Mouse (Mus musculus): ENCODE measurements around the gene Slc9a6.
A peak's percentile ranks its signal among the peaks of the same experiment; 100 is the strongest.

Slc9a6 gene

DNA sequence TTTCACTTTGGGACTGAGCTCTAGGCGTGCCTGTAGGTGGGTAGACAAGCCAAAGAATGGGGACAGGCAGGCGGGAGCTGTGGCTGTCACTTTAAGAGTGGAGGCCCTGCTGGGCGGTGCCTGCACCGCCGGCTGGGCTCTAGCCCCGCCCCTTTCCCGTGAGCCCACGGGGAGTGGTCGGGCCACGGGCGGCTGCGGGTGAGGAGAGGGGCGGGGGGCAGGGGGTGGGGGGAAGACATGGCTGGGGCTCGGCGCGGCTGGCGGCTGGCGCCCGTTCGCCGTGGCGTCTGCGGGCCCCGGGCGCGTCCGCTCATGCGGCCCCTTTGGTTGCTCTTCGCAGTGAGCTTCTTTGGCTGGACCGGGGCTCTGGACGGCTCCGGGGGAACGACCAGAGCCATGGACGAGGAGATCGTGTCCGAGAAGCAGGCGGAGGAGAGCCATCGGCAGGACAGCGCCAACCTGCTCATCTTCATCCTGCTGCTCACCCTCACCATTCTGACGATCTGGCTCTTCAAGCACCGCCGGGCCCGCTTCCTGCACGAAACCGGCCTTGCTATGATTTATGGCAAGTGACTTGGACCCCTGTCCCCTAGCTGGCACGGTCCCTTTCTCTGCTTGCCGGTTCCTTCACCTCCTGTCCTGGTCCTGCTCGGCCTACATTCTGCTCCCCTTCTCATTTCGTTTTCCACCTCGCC lies at the start of gene Slc9a6:
TSS of gene Slc9a6 (plus strand) at position 135 of the 695 bp plus-strand sequence.
- peak; percentile 83 for DNase-seq

DNA sequence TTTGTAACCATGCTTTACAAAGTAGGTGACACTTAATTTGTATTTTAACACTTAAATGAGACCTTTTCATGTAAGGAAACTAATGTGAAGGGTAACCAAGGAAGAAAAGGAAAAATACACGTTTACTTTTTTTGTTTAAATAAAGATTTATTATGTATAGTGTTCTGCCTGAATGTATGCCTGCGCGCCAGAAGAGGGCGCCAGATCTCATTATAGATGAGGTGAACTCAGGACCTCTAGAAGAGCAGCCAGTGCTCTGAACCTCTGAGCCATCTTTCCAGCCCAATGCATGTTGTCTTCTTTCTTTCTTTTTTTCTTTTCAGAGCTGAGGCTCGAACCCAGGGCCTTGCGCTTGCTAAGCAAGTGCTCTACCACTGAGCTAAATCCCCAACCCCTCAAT lies 37.1 kb upstream of the Slc9a6 start:
- peak; percentile 11 for DNase-seq

DNA sequence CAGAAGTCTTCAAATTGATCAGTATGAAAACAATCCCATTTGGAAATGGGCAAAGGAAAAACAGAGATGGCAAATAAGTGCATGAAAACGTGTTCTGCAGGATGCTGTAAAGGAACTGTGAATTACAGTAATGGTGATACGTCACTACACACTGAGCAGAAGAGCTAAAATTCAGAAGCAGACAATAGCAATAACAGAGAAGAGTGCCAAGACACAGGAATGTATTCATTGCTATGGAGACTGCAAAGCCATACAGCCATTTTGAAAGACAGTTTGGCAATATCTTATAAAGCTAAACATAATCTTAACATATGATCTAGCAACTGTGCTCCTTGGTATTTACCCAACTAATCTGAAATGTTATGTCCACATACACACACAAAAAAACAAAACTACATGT lies 31.4 kb upstream of the Slc9a6 start:
- DNase-seq: no peak

DNA sequence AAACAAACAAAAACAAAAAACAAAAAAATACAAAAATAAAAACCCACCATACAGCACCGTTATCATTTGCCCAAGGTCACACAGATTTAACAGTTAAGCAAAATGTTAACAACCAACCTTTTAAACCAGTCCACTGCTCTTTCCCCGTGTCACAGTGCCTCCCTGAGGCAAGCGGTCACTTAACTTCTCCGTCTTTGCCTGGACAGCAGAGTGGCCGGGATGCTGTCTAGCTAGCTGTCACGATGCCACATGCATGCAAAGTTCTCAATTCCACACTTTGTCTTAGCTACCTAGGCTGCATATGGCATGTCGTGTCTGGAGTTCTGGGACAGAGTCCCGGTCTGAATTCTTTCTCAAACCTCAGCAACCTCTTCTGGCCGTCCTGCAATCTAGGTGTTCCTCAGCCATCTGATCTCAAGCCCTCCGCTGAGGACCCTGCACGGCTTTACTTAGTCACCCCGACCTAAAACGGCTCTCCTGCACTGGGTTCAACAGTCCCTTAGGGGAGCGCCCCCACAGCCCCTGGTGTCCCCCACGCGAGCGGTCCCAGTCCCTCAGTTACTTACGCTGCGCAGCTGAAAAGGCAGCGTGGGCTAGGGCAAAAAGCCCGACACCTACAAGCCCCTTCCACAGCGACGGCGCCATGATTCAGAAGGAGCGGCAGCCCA lies 12.2 kb upstream of the Slc9a6 start:
- DNase-seq: no peak

DNA sequence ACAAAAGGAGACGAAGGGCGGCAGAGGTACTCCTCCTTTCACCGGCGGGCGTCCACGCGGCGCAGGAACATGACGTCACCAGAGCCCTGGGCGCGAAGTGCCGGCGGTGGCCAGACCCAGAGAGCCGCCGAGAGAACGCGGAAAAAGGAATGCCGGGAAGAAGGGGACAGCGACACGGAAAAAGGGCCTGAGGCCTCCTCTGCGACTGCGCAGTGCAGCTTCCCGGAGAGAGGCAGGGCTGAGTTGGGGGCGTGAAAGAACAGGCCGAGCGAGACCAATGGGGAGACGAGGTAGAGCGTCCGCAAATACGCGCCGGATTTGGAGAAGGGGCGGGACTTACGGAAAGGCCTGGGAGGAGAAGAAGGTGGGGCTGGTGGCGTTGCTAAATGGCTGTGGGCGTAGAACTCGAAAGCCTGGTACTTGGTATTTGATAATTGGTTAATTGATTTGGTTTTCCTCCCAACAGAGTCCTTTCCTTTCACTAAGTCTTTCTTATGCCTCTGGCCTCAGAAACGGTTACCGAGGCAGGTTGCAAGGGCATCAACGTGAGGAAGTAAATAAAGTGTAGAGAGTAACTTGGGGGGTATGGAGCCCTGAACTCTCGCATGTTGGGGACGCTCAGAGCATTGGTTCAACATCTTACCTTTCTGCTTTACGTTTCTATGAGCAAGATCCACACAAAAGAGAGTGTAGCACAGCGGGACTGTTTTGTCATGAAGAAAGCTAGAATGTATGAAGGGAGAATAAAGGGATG lies 11.5 kb upstream of the Slc9a6 start, which contains the start of gene Mmgt1:
TSS of gene Mmgt1 (minus strand) at position 183 of the 754 bp plus-strand sequence.
- peak; percentile 85 for DNase-seq

DNA sequence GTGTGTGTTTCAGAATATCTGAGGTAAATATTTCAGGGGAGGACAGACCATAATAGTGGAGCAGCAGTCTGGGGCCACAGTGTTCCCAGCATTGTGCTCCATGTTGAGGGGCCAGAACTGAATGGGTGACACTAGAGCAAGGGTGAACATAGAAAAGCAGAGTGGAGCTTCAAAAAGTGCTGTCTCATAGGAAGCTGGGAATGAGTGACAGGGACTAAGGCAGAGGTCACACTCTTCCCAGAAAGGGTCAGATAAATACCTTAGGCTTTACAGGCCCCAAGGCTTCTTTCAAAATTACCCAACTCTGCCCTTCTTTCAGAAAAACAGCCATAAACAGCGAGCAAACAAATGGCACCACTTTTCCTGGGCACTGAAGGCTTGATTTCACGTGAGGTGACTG lies 3.0 kb upstream of the Slc9a6 start:
- DNase-seq: no peak

DNA sequence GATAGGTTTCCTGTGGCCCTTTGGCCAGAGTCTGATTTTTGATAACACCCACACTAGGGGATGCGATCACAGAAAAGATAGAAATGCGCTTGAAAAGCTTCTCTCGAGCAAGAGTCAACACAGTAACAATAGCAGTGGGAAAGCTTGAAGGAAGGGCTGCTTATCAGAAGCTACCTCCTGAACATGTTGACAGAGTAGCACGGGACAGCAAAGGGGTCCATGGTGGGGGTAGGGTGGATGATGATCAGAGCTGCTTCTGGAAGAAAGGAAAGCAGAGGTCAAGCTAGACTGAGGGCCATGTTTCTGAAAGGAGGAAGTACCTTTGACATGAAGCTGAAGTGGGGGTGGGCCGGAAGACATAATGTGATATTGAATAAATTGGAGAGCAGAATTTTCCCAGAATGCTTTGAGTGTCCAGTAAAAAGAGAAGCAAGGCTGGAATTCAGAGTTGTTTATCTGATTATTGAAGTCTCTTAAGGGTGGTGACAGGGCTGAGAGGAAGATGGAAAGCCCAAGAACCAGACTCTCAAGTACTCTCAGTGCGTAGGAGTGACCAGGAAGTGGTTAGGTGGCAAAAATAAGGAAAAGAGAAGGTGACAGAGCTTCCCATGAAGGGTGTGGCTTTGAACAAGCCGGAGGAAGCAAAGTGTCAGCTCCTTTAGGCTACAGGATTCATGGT lies 2.4 kb upstream of the Slc9a6 start:
- DNase-seq: no peak

DNA sequence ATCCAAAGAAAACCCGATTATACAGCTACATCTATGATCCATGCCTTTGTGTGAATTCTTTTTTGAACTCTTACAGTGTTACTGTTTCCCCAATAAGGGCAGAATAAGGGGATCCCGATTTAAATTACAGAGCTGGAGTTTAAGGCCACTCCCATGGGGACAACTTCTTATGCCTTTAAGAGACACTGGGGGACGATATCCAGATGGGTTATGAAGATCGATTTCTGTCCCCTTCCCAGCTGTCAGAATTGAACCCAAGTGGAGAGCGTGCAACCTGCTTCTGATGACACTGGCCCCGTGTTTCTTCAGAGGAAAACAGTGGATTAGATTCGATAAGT lies 303 bp upstream of the Slc9a6 start:
- DNase-seq: no peak

DNA sequence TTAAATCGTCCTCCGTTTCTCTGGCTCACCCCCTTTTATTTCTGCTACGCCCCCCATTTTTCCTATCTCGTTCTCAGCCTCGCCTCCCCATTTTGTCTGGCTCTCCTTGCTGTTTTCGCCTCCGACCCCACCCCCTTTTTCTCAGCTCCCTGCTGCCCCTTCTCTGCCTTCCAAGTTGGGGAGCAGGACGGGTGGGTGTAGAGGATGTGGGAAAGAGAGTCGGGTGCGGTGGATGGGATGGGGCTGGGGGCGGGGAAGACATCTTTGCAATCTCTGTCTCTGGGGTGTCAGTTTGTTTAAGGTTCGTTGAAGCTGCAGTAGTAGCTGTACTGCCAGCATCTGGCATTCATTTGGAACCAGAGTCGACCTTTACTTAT lies 749 bp downstream of the Slc9a6 start:
- peak; percentile 15 for DNase-seq

DNA sequence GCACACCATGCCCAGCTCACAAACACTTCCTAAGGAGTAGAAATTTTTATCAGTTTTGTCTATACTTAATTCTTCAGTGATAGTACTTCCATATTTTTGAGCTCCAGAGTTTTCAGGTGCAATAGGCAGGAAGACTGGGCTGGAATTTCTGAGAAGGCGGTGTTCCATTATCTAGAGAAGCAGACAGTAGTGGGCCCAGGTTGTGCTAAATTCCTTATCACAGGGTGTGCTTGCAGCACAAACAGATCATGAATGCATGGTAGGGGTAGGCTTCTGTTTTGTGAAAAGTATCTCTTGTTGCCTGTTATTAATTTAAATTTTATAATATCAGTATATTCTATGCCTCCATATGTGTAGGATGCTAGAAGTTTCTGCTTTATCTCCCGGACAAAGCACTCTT lies 5.7 kb downstream of the Slc9a6 start:
- no peak for DNase-seq

DNA sequence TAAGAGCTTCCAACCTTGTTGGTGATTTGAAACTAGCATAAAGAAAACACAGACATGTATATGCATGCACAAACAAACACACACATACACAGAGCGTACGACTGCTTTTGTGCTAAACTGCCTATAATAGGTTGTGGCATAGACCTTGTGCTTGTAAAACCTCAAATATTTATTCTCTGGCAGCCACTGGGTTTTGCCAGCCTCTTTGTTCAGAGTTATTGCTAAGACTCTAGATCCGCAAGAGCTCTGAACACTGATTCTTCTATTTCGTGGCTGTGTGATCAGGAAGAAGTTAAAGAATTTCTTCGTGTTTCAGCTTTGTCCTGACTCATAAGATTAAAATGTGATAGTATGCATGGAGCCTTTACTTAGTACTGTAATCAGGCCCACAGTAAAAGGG lies 26.6 kb downstream of the Slc9a6 start:
- DNase-seq: no peak

DNA sequence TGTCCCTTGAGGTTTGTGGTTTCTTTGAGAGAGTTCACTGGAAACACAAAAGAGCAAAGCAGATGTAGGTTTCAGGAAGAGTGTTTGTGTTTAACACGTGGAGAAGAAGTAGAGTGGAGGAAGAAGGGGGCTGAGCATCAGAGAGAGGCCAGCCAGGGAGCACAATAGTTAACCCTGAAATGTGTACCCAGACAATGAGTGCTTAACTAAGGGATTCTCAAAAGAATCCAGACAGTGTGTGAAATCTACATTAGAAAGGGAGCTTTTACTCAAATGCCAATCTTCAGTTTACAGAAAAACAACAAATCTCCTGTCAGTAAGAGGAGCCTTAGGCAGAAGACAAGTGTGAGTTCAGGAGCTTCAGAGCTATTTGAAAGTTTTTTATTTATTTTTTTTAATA lies 30.5 kb downstream of the Slc9a6 start:
- no peak for DNase-seq

DNA sequence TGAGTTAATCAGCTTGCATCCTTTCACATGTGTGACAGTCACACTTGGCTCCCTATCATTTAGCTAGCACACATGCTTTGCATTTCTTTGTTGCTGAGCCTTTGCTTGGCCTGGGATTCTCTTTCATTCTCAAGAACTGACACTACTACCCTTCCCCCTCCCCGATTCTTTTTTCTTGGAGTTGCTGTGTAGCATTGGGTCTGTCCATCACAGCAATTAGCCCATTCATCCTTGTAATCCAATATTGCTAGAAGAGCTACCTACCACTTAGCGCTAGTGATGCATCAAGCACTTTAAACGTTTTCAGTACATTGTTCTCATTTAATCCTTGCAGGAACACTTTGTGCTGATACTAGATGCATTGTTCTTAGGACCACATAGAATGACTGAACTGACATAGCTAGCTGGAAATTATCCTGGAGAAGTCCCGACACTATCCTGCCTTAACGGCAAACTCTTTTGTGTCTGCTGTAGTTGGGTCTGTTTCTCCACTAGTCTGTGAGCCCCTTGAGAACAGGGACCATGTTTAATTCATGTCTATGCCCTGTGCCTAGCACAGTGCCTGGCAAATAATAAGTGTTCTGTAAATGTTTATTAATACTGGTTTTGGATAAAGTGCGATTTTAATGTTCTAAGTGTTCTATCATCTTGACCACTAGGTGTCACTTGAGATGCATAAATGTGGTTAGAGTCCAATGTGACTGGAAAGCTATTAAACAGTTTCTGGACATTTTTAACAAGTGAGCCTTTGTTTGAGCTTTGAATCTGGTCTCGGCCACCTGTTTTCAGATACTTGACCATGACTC lies 40.2 kb downstream of the Slc9a6 start:
- DNase-seq: no peak

DNA sequence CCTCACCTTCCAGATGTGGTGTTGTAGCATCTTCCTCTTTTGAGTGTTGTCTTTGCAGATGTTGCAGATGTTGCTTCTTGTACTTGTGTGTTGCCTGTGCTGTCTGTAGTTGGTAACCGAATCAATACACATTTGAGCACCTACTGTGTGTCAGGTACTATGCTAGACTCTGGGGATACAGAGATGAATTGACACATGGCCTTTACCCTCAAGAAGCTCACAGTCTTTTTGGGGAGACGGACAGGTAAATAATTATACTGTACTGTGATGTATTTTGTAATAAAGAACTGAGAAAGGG lies 40.7 kb downstream of the Slc9a6 start:
- DNase-seq: no peak

DNA sequence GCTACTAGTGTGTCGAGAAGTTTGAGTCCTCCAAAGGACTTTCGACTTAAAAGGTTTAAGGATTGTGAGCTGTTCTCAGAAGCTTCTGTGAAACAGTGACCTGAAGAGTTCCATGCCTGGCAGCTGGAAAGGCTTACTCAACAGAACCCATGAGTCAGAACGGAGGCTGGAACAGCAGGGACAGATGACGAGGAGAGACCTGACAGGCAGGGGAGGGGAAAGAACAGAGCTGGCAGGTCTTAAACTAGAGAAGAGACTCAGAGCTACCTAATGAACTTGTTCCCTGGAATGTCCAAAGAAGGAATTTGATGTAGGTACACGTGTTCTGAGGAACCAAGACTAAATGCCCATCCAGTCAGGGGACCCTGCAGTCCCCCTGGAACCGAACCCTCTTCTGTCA lies 41.3 kb downstream of the Slc9a6 start:
- no peak for DNase-seq

DNA sequence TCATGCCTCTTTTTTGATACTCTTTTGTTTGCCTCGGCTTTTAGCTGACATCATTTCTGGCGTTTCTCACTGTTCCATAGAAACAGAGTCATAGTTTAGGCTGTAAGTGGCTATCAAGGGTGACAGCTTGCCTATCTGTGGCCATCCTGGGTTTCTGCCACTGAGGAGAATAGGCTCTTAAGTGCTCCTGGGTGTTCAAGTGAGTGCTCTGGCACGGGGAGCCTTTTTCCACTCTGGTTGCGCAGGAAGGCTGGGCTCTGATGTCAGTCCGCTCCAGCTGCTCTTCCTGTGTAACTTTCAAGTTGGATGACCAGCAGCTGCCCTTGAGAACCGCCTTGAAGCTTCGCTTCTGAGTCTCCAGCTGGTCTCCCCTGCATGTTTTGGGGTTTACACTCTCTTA lies 42.2 kb downstream of the Slc9a6 start:
- DNase-seq: no peak

DNA sequence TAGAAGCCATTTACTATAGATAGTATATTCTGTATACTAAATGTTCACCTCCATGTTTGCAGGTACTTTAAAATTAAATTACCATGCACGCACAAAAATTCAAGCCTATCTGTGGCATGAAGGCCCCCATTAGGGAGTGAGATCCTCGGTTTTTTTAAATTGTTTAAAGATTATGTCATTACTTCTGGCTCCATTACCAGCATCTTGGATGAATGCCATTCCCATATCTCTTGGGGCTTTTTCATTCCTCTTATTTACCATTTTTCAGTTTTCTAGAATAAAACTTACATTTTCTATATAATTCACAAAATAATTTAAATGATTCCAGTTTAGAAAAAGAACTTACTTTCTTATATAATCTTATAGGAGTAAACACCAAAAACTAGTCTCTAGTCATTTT lies 46.1 kb downstream of the Slc9a6 start:
- DNase-seq: no peak

DNA sequence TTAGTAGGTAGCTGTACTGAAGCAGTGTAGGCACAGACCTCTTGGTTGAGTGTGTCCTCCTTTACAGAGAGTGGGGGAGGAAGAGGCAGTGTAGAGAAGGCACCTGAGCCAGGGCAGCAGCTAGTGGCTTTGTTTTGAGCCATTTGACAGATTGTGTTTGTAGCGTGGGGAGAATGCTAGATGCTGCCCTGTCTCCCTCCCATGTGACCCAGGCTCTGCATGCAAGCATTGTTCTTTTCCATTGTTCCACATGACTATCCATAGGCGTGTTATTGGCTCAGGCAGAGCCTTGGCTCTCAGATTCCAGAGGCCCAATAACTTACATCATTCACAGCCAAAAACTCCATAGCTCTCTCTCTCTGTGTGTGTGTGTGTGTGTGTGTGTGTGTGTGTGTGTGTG lies 49.7 kb downstream of the Slc9a6 start:
- DNase-seq: no peak

DNA sequence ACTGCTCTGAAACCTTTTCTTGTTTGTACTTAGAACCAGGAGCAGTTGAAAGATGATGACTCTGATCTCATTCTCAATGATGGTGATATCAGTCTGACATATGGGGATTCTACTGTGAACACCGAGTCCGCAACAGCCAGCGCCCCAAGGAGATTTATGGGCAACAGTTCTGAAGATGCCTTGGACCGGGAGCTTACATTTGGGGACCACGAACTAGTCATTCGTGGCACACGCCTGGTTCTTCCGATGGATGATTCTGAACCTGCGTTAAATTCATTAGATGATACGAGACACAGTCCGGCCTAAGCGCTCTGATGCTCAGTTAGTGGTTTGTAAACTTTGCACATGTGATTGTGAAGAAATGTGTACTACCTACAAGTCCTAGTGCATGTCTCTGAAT lies 51.6 kb downstream of the Slc9a6 start:
- no peak for DNase-seq

DNA sequence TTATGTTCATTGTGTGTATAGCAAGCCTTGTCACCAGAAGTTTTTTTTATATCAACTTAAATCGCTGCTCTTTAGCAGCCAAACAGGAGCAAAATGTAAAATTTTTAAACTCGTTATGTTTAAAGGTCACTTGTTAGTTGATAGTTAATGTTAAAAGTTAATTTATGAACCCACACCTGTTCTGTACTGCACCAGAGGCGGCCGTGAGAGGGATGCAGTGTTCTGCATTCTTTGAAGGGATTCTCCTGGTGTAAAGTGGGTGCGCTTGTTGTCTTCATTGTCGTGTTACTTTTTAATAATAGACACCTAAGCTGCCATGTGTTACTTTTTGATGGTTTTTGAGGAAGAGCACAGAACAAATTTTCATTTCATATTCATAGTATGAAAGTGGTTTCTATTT lies 52.8 kb downstream of the Slc9a6 start:
- DNase-seq: no peak

DNA sequence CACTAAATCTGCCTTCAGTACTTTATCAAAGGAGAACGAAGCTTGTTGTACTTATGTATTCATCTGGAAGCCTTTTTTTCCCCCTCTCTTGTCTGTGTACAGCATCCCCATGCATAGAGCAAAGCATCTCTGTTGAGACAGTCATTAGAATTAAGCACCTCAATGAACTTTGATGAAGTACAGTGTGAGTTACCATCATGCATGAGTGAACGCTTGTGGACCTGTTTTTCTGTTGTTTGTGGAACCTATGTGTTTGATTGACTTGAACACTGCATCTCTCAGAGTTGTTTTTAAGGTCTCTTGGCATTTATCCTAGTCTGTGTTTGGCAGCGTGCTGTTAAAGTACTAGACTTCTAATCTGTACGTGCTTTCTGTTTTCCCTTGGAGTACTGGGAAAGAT lies 53.8 kb downstream of the Slc9a6 start:
- DNase-seq: no peak

DNA sequence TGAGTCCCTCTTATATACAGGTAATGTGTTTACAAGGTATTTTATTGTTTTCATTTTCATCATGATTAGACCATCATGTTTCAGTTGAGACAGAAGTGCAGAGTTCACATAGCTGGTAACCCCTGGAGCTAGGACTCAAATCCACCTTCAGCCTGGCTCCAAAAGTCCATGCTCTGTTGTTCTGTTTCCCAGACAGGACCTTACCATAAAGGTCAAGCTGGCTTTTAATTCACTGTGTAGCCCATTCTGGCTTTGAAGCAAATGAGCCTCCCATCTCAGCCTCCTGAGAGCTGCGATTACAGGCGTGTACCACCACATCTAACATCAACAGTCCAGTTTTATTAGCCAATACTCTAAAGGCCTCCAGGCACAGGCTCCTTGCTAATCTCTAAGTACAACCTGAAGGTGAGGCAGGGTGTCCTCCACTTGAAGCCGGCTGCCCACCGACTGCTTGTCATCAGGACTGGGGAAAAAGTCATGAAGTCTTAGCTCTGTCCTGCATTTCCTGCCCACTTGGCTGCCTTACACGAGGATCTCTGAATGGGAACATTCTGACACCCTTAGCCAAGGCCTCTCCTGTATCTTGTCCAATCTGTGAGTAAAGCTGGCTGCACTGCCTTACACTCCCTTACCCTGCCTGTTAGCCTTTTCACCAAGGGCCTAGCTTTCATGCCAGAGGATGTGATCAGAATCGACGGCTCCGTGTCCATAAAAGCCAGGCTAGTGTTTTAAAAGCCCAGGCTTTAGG lies 55.8 kb downstream of the Slc9a6 start:
- no peak for DNase-seq
